Mouse (Mus musculus) CD4-positive, CD25-positive, alpha-beta regulatory T cell (primary cell): Measurements from ENCODE around the gene Tcp11l2. TPM values are rescaled to one million over a fixed set of nuclear protein-coding genes. Genes with fewer than 3 reads are reported as not detected.

Experiments
- polyA plus RNA-seq: library from polyadenylated mRNA; unstranded; fragments of 100-300 nt; shearing (Covaris generic); gene quantifications from one replicate; pipeline ENCODE4 v1.2.1, GENCODE M21; 2017

Tcp11l2 gene
- 175 TPM for polyA plus RNA-seq

DNA sequence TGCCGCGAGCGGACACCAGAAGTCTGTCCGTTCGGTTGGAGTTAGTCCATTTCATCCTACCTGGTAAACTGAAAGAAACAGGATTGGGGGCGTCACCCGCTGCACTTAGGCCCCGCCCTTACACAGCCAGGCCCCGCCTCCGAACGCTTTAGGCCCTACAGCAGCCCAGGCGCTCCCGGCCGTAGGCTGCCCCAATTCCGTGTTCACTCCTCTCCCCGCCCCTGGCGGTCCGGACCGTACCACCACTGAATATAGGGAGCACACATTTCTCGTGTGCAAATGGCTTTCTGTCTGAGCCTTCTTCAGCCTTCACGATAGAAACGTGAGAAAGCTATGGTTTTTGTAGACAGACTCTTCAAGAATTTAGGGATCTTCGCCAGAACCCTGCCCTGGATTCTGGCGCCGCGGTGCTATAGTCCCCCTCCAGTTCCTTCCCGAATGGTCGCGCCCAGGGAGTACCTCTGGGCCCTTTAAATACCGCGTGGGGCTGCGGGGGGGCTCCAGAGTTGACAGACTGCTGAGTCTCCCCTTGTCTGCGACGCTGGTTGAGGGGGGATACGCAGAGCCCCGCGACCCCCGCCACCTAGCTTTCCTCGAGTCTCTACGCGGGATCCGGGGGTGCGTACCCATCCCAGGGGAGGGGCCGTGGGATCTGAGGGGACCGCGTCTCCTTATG, at the start of gene Tcp11l2:
Gene Tcp11l2 (plus strand): TSS at position 232 of the 676 bp plus-strand sequence.

DNA sequence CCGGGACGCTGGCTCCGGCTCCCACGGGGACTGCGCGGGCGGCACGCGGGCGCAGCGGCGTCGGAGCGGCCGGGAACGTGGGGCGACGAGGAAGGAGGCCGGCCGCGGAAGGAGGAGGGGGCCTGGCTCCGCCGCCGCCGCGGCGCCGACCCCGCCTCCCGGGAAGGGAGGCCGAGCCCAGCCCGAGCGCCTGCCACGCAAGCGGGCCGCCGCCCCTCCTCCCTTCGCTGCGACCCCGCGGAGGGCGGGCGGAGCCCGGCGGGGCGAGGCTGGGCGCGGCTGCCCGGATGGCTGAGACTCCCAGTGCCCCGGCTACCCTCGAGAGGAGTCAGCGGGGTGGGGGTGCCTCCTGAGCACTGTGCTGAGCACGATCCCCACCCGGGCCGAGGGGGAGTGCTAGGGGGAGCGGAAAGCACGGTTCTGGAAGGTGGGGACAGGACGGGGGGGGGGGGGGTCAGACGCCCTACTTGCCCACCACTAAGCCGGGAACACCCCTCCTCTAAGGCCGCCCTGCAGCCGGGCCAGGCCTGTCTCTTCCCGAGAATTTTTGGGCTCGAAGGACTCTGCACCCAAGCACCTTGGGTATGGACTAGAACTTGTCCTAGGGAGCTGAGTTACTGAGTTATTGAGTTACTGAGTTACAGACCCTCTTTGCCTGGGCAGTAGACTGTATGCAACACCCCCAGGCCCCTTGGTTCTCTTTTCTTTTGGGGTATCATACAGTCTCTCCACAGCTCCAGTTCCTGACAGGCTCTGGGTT, 42.3 kb upstream of the Tcp11l2 start, which contains the start of gene Ckap4:
Gene Ckap4 (minus strand): TSS at position 151 of the 760 bp plus-strand sequence.

DNA sequence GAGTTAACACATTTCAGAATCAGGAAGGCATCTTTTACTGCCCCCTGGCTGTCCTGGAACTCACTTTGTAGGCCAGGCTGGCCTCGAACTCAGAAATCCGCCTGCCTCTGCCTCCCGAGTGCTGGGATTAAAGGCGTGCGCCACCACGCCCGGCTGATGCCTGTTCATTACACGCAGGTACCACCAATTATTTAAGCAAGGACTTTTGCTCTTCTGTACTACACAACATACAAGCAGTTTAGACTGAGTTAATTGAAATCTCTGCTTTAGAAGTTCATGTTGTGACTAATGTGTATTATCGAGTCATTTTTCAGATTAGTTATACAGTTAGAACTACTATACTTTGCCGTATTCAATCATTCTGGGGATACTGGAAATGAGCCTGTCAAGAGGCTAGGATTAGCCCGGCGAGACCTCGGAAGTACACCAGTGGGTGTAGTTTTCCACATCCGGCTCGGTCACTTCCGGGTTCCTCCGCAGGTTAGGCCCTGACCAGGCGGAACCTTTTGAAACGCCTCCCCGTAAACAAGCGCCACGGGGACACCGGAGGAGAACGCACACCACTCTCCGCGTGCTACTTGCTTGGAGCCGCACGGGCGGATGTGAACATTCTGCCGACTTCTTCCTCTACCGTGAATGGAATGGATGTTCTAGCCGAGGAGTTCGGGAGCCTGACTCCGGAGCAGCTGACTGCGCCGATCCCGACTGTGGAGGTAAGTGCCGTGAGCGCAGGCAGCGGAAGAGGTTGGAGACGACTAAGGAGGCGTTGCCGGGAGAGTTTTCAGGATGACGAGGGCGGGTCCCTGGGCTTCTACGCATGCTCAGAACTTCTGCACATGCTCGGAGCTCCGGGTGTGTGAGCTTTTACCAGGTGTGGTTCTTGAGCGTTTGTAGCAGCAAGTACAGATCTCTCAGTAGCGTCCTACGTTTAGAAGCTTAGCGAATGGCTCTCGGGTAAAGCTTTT, 45.7 kb downstream of the Tcp11l2 start, which contains the start of gene Polr3b:
Gene Polr3b (plus strand): TSS at position 467 of the 965 bp plus-strand sequence.

Other genes with a start within 250 kb of the Tcp11l2 start
- 0.05 TPM for gene Nuak1, start 136.0 kb upstream of the Tcp11l2 start, polyA plus RNA-seq
- 0.97 TPM for gene Ckap4, start 42.6 kb upstream of the Tcp11l2 start, polyA plus RNA-seq
- 27.0 TPM for gene Polr3b, start 45.7 kb downstream of the Tcp11l2 start, polyA plus RNA-seq
- gene Rfx4, start 179.4 kb downstream of the Tcp11l2 start, polyA plus RNA-seq: not detected